Comparison of ENCODE assay signal across 11 mouse cellular contexts in genomic region chr8:124631966-124632365, GRCm38 (mm10). TPM values are rescaled to one million over a fixed set of nuclear protein-coding genes. Genes with fewer than 3 reads are reported as not detected.
DNase-seq lines count a peak whose midpoint lies in the region; ATAC-seq lines count a peak whose summit lies in the region.
"Had no signal": no experiment of that assay in that cellular context is flagged by ENCODE, and none has a peak within 500 bp of the region (broad histone marks: within the 10 kb centered on the region; RNA-seq: fewer than 3 reads in every experiment).

No protein-coding gene starts in this region.

- no peak overlapping the region for H3K9ac ChIP-seq in embryonic facial prominence, embryonic 13.5 days
- H3K9ac ChIP-seq in heart, embryonic 13.5 days: peak overlapping the region; percentile 33; the same call in 1 of the 2 replicates
- H3K9ac ChIP-seq: limb, embryonic 12.5 days had no signal

- peaks cover 15% of the 10 kb centered on the region for H3K36me3 ChIP-seq in embryonic facial prominence, embryonic 13.5 days
- peaks cover 25% of the 10 kb centered on the region for H3K36me3 ChIP-seq in heart, embryonic 13.5 days

- ATAC-seq in embryonic facial prominence, embryonic 13.5 days (ENCODE audit: insufficient number of reproducible peaks, insufficient read depth, low FRiP score, low TSS enrichment, low read depth): no peak
- no peak for ATAC-seq in heart, embryonic 13.5 days (ENCODE audit: extremely low read depth, insufficient number of reproducible peaks, low FRiP score, low TSS enrichment)

- no peaks in the 10 kb centered on the region for H3K9me3 ChIP-seq in embryonic facial prominence, embryonic 13.5 days
- no peaks in the 10 kb centered on the region for H3K9me3 ChIP-seq in heart, embryonic 13.5 days
- H3K9me3 ChIP-seq: limb, embryonic 12.5 days had no signal

- WGBS in embryonic facial prominence, embryonic 13.5 days: 36% methylated on average over 7 of the region's 7 CpGs
- WGBS in heart, embryonic 13.5 days: 34% methylated on average over 7 of the region's 7 CpGs

- H3K4me1 ChIP-seq in embryonic facial prominence, embryonic 13.5 days: peaks cover 17% of the 10 kb centered on the region
- peaks cover 46% of the 10 kb centered on the region for H3K4me1 ChIP-seq in heart, embryonic 13.5 days
- H3K4me1 ChIP-seq: limb, embryonic 12.5 days; megakaryocyte, embryonic 14.5 days had no signal

- no peak overlapping the region for H3K4me2 ChIP-seq in embryonic facial prominence, embryonic 13.5 days
- H3K4me2 ChIP-seq in heart, embryonic 13.5 days: no peak overlapping the region
- H3K4me2 ChIP-seq: limb, embryonic 12.5 days had no signal

- peak; percentile 45 for DNase-seq in kidney, postnatal 10 days
- DNase-seq in kidney, adult 9 months: no peak
- DNase-seq in lung, postnatal 25 days (ENCODE audit: low spot score): peak; percentile 39
- no peak for DNase-seq in right cerebral cortex, adult 2 months (ENCODE audit: low spot score in 2 of 2)
- DNase-seq in thymus, postnatal 25 days: no peak
- DNase-seq: embryo, embryonic 11 days; kidney, adult 18-20 months had no signal

- no peaks in the 10 kb centered on the region for H3K27me3 ChIP-seq in embryonic facial prominence, embryonic 13.5 days
- no peaks in the 10 kb centered on the region for H3K27me3 ChIP-seq in heart, embryonic 13.5 days (replicated peaks)
- H3K27me3 ChIP-seq: limb, embryonic 12.5 days had no signal

- H3K4me3 ChIP-seq in embryonic facial prominence, embryonic 13.5 days: no peak overlapping the region
- no peak overlapping the region for H3K4me3 ChIP-seq in heart, embryonic 13.5 days
- H3K4me3 ChIP-seq: limb, embryonic 12.5 days; megakaryocyte, embryonic 14.5 days had no signal

- peak overlapping the region; percentile 22; the same call in 1 of the 2 replicates for H3K27ac ChIP-seq in embryonic facial prominence, embryonic 13.5 days
- peak overlapping the region; percentile 89 for H3K27ac ChIP-seq in heart, embryonic 13.5 days (replicated peaks)
- H3K27ac ChIP-seq: limb, embryonic 12.5 days had no signal

RNA-seq across cellular contexts. Expression of gene 2310022B05Rik, which starts 31.2 kb away (rescaled TPM):
- 29.0 and 29.9 TPM in 2 replicates for polyA plus RNA-seq in embryonic facial prominence, embryonic 13.5 days (2015; fragmentation: Nextera tagmentation; extraction: Ambion mirVana)
- polyA plus RNA-seq in heart, embryonic 13.5 days (2015; fragmentation: Nextera tagmentation; extraction: Ambion mirVana): 37.8 TPM in 2 replicates

RNA-seq across cellular contexts. Expression of gene Capn9, which starts 56.1 kb away (rescaled TPM):
- 0.08 TPM in 1 of 2 replicates, not detected in the other for polyA plus RNA-seq in embryonic facial prominence, embryonic 13.5 days (2015; fragmentation: Nextera tagmentation; extraction: Ambion mirVana)
- 0.08 and 0.69 TPM in 2 replicates for polyA plus RNA-seq in heart, embryonic 13.5 days (2015; fragmentation: Nextera tagmentation; extraction: Ambion mirVana)
- polyA plus RNA-seq: limb, embryonic 12.5 days had no signal

Comparison
In these comparisons a context has a peak if more than half of its experiments do, and no peak if none do; other contexts are left out.
1. DNase-seq: peak in kidney, postnatal 10 days (single experiment) and lung, postnatal 25 days (single experiment); none in kidney, adult 9 months (single experiment), right cerebral cortex, adult 2 months (0 of 2) and thymus, postnatal 25 days (single experiment).